Mouse (Mus musculus) urinary bladder, postnatal 10 days (tissue): Measurements from ENCODE around the gene Add3.
A peak's percentile ranks its signal among the peaks of the same experiment; 100 is the strongest.

Source experiments
- DNase-seq: peaks from one replicate; pipeline ENCODE4 v3.0.0; 2022; ENCODE audit warnings: low spot score

Add3 gene

DNA sequence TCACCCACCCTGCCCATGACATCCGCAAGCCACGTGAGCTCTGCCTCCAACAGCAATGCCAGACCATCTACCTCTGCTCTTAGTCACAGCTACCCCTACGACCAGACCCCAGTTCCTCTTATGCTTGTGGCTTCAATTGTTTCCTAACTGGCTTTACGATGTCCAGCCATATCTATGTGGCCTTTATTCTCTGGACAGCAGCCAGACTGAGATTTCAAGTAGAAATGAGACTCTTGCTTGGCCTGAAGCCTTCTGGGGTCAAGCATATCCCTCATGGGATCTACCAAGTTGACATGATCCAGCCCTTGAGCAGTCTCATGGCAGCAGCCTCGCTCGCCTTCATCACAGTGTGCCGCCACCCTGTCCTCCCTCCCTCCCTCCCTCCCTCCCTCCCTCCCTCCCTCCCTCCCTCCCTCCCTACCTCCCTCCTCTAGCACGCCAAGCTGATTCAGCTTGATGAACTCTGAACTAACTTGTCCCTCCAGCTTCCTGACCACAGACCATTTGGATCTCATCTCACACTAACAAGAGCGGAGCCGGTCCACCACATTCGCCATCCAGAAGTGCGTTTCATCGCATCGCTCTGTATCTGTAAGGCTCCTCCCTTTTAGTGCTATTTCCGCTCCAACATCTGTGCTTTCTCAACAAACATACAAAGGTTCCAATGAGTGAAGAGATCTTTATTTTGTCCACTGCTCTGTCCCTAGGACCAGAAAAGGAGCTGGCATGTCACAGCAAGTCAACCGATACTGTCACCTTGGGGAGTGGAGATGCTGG, 9.7 kb upstream of the Add3 start:
- no peak for DNase-seq

DNA sequence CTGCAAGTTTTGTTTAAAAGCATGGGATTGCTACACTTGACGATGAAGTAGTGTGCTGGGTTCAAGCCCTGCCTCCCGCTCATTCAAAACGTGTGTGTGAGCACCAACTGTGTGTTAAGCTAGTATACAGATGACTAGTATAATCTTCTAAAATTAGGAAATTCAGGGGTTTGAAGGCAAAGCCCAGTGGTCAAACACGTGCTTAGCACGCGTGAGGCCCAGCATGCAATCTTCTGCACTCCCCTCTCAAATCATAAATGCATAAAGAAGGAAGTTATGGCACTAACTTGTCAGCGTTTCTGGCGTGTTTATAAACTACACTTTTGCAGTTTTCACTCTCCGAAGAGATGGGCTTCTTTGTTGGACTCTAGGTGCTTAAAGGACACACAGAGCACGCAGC, 7.8 kb upstream of the Add3 start:
- DNase-seq = no peak

GRCm38 (mm10) chr19:53136336-53137090, 3.7 kb upstream of the Add3 start:
- DNase-seq = no peak

DNA sequence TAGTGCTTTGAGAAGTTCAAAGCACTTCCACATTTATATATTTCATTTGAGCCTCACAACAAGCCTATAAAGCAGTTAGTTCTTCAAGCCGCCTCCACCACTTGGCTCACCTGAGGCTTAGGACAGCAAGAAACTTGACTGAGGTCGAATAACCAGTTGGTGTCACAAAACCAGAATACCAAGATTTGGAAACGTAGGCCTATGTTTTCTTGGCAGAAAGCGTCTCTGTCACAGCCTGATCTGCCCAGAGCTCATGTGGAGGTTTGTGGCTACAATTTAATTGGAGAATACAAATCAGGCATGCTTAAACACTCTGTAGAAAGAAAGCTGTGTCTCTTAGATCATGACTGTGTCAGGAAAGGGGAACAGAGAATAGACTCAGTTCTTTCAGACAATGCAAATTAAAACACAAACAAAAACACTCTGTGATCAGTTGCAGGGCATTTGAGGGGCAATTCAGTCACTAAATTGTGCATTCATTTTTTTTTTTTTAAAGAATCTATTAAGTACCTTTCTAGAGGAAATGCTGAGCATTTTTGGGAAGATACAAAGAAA, 3.0 kb upstream of the Add3 start:
- no peak for DNase-seq

GRCm38 (mm10) chr19:53140804-53141250, 584 bp downstream of the Add3 start:
- DNase-seq = no peak

DNA sequence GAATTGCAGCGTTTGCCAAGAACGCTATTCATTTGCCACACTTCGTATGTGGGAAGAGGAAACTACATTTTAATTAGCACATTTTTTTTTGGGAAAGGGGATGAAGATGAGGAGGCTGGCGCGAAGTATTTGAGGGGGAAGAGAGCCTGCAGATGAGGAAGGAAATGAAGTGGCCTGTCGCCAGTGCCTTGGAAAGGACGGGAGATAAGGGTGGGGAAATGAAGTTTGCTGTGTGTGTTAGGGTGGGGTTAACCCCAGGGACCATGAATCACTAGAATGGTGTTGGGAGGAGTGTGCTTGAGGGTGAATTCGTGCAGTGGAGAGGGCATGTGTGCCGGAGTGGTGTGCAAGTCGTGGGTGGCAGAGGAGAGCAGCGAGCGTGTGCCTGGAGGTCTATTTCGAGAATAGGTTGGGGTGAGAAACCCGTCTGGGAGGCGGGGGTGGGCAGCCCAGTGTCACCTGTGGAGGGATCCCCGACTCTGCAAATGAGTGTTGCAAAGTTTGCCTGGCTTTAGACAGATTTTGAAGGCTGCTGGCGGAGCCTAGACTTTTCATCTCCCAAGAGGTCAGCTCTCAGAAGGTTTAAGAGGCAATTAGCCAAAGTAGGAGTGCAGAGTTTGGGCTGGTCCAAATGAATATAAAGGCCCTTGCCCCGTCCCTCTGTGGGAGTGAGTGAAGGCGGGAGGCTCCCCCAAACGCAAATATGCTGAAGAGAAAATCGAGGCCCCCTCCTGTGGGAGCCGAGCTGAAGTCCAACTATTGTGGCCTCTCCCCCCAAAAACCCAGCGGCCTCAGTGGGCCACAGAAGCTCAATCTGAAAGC, 1.2 kb downstream of the Add3 start:
- DNase-seq = no peak

GRCm38 (mm10) chr19:53142190-53143107, 2.2 kb downstream of the Add3 start:
- peak; percentile 99 for DNase-seq

DNA sequence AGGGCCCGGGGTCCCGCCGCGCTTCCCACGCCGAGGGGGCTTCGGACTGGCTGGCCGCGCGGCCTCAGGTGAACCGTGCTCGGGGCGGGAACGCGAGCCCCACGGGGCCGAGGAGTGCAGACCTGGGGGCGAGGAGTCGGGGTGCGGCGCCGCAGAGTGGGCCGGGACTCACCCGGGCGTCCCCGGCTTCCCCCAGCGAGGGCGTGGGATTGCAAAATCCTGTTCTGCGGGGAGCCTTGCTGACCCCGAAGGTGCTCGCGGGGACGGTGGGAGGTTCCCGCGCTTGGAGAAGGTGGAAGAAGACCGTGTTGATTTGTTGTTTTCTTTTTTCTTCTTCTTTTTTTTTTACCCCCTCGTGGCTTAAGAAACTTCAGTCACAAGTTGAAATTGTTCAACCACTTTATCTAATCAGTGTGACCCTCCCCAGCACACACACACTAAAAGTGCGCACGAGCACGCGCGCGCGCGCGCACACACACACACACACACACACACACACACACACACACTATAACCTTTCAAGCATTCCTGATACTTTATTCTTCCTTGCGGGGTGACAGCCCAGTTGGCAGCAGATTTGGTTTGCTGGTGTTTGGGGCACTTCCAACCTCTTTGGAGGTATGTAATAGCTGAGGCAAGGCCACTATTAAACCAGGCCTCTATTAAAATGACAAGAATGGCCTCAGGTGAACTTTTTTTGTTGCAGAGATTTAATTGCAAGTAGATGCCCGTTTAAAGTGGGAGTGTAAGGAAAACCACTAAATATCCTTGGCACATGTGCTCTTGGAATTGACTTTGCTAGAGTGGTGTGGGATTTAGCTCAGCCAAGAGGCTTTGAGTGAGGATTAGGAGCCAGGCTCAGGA, 3.1 kb downstream of the Add3 start:
- DNase-seq = no peak

- no peak for DNase-seq
Measured at GRCm38 (mm10) chr19:53145075-53145474, 4.8 kb downstream of the Add3 start.

GRCm38 (mm10) chr19:53149381-53149780, 9.1 kb downstream of the Add3 start:
- no peak for DNase-seq

GRCm38 (mm10) chr19:53152451-53152850, 12.2 kb downstream of the Add3 start:
- no peak for DNase-seq

DNA sequence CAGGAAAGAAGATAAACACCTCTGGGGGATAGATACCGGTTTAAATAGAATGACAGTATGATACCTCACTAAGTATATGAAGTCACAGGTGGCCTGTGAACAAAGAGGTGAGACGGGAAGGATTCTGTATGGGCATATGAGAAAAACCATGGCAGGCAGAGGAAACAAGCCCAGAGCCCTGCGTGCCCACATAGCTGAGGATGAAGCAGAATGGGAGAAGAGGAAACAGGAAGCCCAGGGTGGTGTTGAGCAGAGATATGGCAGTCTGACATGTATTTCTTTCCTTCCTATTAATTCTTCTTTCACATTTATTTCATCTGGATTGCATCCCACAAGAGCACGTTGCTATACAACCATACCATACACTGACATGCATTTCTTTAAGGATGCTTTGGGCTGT, 12.9 kb downstream of the Add3 start:
- DNase-seq = no peak

DNA sequence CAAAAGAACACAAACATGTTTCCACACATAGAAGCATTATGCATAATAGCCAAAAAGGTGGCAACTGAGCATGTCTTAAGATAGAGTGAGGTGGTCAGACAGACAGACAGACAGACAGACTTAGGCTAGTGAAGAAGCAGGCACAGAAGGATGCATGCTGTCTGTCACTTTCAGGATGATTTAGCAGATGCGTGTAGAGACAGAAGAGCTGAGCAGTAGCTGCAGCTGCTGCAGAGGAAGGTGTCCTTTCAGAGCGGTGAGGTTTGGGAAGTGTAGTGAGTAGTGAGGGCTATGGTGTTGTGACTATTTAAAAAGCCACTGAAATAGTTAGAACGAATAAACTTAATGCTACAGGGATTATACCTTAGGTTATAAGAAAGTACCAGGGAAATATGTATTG, 13.9 kb downstream of the Add3 start:
- no peak for DNase-seq

DNA sequence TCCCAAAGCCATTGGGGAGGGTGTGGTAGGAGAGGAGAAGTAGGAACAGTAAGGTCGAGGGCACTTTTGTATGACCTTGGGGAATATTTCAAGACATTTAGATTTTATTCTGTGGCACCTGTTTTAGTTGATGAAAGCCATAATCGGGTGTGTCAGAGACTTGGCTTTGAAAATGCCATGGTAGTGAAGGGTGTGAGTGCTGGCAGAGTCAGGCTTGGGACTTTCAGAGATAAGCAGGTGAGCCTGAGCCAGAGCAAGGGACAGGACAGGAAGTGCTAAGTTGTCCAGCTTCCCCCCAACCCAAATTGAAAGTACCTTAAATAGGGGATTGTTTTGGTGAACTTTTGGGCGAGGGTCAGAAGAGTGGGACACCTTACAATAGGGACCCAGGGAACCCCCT, 16.1 kb downstream of the Add3 start:
- no peak for DNase-seq

DNA sequence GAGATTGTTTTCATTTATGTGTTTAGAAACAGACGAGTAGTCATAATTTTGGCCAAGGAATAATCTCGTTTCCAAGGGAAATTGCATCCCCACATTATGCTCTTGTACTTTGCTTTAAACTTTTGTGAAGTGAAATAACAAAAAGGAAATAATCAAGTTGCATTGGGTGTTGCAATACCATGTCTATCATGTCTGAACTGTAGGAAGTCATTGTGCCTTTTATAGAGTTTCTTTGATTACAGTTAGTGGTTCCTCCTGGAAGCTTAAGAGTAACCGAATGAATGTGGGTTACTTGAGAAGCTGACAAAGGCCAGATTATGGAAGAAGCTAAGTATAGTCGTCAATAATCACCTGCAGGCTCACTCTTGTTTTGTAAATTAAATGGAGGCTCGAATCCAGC, 16.9 kb downstream of the Add3 start:
- no peak for DNase-seq

GRCm38 (mm10) chr19:53159351-53159750, 19.1 kb downstream of the Add3 start:
- no peak for DNase-seq

DNA sequence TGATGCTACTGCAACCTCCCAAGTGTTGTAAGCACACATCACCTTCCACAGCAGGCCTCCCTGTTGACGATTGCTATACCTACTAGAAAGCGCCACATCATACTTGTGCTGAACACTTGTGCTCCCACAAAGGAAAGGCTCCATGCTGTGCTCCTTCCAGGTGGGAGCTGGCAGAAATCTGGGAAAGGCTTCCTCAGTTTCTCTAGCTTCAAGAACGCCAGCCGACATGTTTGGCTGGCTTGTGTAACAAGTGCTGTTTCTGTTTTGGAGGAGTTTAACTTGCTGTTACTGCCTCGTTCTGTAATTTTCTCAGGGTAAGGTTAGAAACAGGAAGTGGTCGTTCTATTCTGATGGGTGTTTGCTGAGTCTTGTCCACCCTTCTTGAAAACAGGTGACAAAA, 22.7 kb downstream of the Add3 start:
- no peak for DNase-seq

DNA sequence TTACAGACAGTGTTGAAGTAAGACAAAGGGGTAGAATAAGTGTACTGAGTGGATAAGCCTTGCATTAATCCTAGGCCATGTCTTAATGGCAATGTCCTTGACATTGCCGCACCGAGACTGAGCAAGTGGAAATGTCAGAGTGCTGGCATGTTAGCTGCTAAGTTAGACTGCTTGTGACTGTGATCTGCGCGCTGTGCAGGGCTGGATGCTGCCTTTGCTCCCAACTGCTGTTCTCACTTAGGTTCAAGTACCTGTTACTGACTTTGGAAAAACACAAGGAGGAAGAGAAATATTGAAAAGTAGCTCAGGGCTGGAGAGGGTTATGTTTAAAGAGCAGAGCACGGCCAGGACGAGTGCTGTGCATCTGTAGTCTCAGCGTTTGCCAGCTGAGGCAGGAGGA, 24.4 kb downstream of the Add3 start:
- DNase-seq = no peak

- DNase-seq = no peak
Measured at GRCm38 (mm10) chr19:53165305-53166240, 25.3 kb downstream of the Add3 start.
